Mouse (Mus musculus) urinary bladder, postnatal 10 days (tissue): ENCODE measurements around the gene Ltbp3.

Experiments
- DNase-seq: peaks from one replicate; pipeline ENCODE4 v3.0.0; 2022; ENCODE audit warnings: low spot score

Gene Ltbp3

GRCm38 (mm10) chr19:5756321-5756985 is 15.7 kb downstream of the Ltbp3 start:
- no peak for DNase-seq

GRCm38 (mm10) chr19:5756991-5757636 is 16.4 kb downstream of the Ltbp3 start:
- no peak for DNase-seq

GRCm38 (mm10) chr19:5758878-5759403 is 18.2 kb downstream of the Ltbp3 start:
- DNase-seq, result no peak

GRCm38 (mm10) chr19:5763163-5763562 is 22.5 kb downstream of the Ltbp3 start:
- no peak for DNase-seq

- no peak for DNase-seq
Observed at GRCm38 (mm10) chr19:5767271-5767670, 26.6 kb downstream of the Ltbp3 start.

- no peak for DNase-seq
Observed at GRCm38 (mm10) chr19:5770311-5770710, 29.6 kb downstream of the Ltbp3 start.

GRCm38 (mm10) chr19:5770925-5771860 is 30.5 kb downstream of the Ltbp3 start, which contains the start of gene Scyl1:
Gene Scyl1, minus strand, starts transcription at chr19:5771419.
- DNase-seq, result peak; percentile 91

- DNase-seq, result no peak
Observed at GRCm38 (mm10) chr19:5777387-5778032, 36.8 kb downstream of the Ltbp3 start.

GRCm38 (mm10) chr19:5778312-5778711 is 37.6 kb downstream of the Ltbp3 start:
- DNase-seq, result no peak

GRCm38 (mm10) chr19:5780203-5780602 is 39.5 kb downstream of the Ltbp3 start:
- DNase-seq, result no peak

GRCm38 (mm10) chr19:5781532-5781931 is 40.8 kb downstream of the Ltbp3 start:
- no peak for DNase-seq

- no peak for DNase-seq
Observed at GRCm38 (mm10) chr19:5782121-5782520, 41.4 kb downstream of the Ltbp3 start.

GRCm38 (mm10) chr19:5784958-5785577 is 44.4 kb downstream of the Ltbp3 start:
- no peak for DNase-seq

- peak; percentile 61 for DNase-seq
Observed at GRCm38 (mm10) chr19:5786441-5787114, 45.9 kb downstream of the Ltbp3 start.

GRCm38 (mm10) chr19:5787128-5787635 is 46.5 kb downstream of the Ltbp3 start:
- DNase-seq, result peak; percentile 60

GRCm38 (mm10) chr19:5787920-5788319 is 47.2 kb downstream of the Ltbp3 start:
- no peak for DNase-seq

GRCm38 (mm10) chr19:5788620-5789019 is 47.9 kb downstream of the Ltbp3 start:
- no peak for DNase-seq

- DNase-seq, result no peak
Observed at GRCm38 (mm10) chr19:5789066-5789465, 48.4 kb downstream of the Ltbp3 start.

- DNase-seq, result no peak
Observed at GRCm38 (mm10) chr19:5791329-5791728, 50.6 kb downstream of the Ltbp3 start.

GRCm38 (mm10) chr19:5793116-5793515 is 52.4 kb downstream of the Ltbp3 start:
- DNase-seq, result no peak
